Mouse (Mus musculus): Measurements from ENCODE around the gene Tmem269. TPM values are rescaled to one million over a fixed set of nuclear protein-coding genes. Genes with fewer than 3 reads are reported as not detected.
A peak's percentile ranks its signal among the peaks of the same experiment; 100 is the strongest.

Gene Tmem269
- total RNA-seq (2021), result under 1 TPM; 0.48 to 0.55 TPM
- long read RNA-seq, experiment 1, result 0 reads
- long read RNA-seq, experiment 2, result 0 reads

DNA sequence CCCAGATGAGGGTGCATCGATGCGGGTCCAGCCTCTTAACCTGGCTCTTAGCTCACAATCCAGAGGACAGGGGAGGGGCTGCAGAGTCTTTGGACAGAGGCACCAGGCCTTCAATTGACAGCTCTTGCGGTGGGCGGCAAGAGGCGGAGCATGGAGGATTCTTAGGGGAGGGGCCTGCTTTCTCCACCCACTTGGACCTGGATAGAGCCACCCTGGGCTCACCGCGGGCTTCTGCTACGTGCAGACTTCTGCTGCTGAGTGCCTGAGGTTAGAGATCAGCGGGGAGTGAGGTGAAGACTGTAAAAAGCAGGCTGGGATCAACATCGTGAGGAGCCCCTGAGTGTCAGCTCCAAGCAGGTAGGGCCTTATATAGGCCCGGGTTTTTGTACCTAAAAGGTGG, at the start of gene Tmem269:
TSS of gene Tmem269 (minus strand) at position 49 of the 400 bp plus-strand sequence.
- intact Hi-C loops (cut with DNase I), result no loop called here
- DNase-seq (ENCODE audit: low spot score in 2 of 2), result no peak

GRCm38 (mm10) chr4:119266606-119267005, 48.6 kb upstream of the Tmem269 start:
- intact Hi-C loops (cut with DNase I), result no loop called here
- DNase-seq (ENCODE audit: low spot score in 2 of 2), result no peak

DNA sequence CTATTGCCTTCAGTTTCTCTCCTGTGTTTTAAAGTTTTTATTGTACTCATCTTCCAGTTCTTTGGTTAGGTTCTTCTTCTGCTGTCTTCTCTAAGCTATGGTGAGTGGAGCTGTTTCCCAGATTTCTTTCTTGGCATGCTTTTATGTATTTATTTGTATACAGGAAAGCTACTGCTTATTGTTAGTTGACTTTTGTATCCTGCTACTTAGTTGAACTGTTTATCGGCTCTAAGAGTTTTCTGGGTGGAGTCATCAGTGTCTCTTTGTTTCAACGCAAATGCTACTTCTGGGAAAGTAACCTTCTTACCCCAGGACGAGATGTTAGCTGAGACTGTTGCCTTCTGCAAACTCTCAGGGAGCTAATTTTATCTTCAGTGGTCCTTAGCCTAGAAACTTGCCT, 45.4 kb upstream of the Tmem269 start:
- no peak for DNase-seq (ENCODE audit: low spot score in 2 of 2)
- intact Hi-C loops (cut with DNase I), result no loop called here

DNA sequence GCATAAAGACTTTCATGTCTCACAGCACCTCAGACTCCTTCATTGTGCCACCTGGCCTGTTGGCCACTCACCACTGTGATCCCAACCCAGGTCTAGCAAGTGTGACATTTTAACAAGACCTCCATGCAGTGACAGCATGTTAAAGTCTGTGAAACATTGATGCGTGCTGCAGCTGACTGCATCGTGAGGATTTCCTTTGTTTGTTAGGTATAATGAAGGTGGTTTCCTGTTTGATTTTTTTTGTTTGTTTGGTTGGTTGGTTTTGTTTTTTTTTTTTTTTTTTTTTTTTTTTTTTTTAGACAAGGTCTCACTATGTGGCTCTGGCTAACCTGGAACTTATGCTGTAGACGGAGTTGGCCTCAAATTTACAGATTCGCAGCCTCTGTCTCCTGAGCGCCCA, 44.5 kb upstream of the Tmem269 start:
- DNase-seq (ENCODE audit: low spot score in 2 of 2), result no peak
- intact Hi-C loops (cut with DNase I), result no loop called here

DNA sequence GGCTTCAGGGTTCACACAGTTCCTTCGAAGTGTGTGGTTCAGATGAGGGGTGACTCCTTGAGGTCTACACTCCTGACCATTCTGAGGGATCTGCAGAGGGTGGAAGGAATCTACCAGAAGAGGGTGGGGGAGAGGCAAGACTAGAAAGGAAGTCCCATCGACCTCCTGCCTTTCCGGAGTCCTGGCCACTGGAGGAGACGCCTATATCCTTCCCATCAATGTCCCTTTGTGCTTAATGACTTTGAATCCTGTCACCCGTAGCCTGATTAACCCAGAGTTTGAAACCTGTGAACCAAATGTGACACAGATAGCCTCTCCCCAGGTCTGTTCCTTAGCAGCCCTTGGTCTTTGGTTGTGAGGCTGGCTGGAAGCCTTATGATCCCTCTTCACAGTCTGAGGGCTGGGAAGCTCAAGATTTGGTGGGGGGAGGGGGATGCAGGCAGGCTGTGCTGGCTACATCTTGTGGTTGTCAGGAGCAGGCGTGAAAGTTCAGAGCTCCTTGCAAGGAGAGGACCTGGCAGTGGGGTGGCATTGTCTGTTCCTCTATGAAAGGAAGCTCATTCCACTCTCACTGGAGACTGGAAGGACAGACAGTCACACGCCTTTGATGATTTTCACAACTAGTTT, 43.2 kb upstream of the Tmem269 start:
- no peak for DNase-seq (ENCODE audit: low spot score in 2 of 2)
- intact Hi-C loops (cut with DNase I), result no loop called here

DNA sequence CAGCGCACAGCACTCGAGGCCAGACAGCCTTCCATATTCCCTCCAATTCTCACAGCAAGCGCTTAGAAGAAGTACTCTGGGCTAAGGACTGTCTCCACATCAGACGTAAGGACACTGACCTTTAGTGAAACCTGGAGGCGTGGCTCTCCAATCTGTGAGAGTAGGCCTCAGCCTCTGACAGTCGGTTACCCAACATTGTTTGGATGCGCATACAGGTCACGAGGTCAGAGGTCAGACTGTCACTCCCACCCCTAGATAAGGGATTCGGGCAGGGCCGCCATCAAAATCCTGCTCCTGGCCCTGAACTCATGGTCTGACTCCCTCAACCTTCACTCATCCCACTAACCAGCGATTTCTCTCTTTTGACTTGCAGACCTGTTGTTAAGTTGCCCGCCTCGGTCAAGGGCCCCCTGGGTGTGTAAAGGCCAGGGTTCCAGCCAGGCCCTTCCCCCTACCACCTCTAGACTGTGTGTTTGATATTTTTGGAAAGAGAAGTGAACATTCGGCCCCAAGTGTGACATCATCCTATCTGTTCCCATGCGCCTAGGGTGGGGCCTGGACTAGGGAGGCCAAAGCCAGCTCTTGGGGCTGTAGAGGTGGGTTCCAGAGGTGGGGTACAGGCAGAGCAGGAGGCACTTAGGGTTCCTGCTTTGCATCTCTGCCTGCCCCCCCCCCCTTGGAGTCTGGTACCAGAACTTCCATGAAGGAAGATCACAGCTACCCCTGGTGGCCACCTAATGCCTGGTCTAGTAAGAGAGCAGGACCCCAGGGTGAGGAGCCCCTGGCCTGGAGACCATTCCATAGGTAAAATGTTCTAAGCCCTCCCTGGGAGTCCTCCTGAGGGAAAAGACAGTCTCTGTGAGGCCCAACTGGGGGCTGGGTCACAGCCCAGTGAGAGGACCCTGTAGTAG, 41.6 kb upstream of the Tmem269 start:
- DNase-seq (ENCODE audit: low spot score in 2 of 2), result no peak
- intact Hi-C loops (cut with DNase I), result no loop called here

GRCm38 (mm10) chr4:119257083-119257482, 39.1 kb upstream of the Tmem269 start:
- no peak for DNase-seq (ENCODE audit: low spot score in 2 of 2)
- intact Hi-C loops (cut with DNase I), result no loop called here

GRCm38 (mm10) chr4:119255351-119255750, 37.3 kb upstream of the Tmem269 start, which contains the start of gene Cldn19:
Gene Cldn19 (plus strand): TSS chr4:119255414.
- no peak for DNase-seq (ENCODE audit: low spot score in 2 of 2)
- intact Hi-C loops (cut with DNase I), result no loop called here

GRCm38 (mm10) chr4:119254012-119254618, 36.1 kb upstream of the Tmem269 start:
- intact Hi-C loops (cut with DNase I), result loop anchor here (5.0 kb wide), 1 partner anchor 38 kb away; the partner anchor contains the start of gene Ybx1
- peak; percentile 45 to 53 for DNase-seq (ENCODE audit: low spot score in 2 of 2)

GRCm38 (mm10) chr4:119252025-119252808, 34.2 kb upstream of the Tmem269 start:
- intact Hi-C loops (cut with DNase I), result loop anchor here (5.0 kb wide), 1 partner anchor 40 kb away; the partner anchor contains the start of gene Ybx1
- DNase-seq (ENCODE audit: low spot score in 2 of 2), result no peak

DNA sequence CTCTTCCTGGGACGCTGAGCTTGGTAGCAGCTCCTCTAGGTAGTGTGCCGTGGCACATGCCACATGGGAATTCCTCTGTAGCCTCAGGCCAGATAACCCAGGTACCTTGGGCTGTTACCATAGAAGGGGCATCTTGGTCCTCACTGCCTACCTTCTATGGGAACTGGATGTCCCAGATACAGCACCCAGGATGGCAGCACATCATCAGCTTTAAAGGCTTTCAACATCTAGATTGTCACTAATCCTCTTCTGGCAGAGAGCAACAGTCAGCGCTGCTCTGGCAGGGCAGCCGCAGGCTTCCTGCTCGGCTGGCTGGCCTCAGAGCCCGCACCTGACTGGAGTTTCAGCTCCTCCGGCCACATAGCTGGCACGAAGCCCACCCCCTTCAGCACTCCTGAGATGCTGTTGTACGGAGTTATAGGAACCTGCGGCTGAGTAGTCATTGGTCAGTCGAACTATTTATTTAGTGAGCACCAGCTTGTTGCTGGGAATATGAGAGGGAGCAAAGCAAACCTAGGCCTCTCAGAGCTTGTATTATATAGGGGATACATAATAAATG, 30.5 kb upstream of the Tmem269 start:
- DNase-seq (ENCODE audit: low spot score in 2 of 2), result no peak
- intact Hi-C loops (cut with DNase I), result loop anchor here (10.0 kb wide), 1 partner anchor 416 kb away; no protein-coding TSS in a partner anchor

DNA sequence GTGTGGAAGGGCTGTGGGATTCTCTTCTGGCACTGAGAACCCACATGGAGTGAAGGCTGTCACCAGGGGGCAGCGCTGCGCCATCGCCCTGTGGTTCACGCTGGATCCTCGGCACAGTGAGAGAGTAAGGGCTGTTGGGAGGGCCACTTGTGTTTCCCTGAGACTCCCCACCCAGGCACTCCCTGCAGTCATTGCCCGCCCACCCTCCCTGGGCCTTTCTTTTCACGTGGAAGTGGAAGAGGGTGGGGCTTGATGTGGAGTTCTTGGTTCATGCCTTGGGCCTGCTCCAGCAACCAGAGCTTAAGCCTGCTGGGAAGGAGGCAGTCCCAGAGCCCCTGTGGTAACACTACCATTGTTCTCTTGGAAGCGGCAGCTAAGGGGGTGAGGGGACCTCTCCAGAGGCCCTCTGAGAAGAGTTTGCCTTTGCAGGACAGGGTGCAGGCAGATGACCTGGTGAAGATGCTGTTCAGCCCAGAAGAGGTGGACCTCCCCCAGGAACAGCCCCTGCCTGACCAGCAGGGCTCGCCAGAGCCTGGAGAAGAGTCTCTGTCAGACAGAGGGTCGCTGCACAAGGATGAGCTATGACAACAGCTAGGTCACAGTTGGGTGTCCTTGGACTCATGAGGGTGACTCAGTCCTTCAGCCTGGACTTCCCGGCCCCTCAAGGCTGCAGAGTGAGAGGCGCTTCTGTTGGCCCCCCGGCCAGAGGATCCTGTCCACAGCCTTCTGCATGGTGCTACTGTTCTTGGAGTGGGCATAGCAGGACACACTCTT, 29.6 kb upstream of the Tmem269 start:
- intact Hi-C loops (cut with DNase I), result loop anchor here (10.0 kb wide), 1 partner anchor 417 kb away; no protein-coding TSS in a partner anchor
- peak; percentile 62 to 77 for DNase-seq (ENCODE audit: low spot score in 2 of 2)

GRCm38 (mm10) chr4:119246688-119247225, 28.7 kb upstream of the Tmem269 start:
- intact Hi-C loops (cut with DNase I), result loop anchor here (10.0 kb wide), 1 partner anchor 418 kb away; no protein-coding TSS in a partner anchor
- DNase-seq (ENCODE audit: low spot score in 2 of 2), result no peak

- no peak for DNase-seq (ENCODE audit: low spot score in 2 of 2)
- intact Hi-C loops (cut with DNase I), result loop anchor here (10.0 kb wide), 1 partner anchor 419 kb away; no protein-coding TSS in a partner anchor
These were observed 27.9 kb upstream of the Tmem269 start for GRCm38 (mm10) chr4:119245961-119246360.

DNA sequence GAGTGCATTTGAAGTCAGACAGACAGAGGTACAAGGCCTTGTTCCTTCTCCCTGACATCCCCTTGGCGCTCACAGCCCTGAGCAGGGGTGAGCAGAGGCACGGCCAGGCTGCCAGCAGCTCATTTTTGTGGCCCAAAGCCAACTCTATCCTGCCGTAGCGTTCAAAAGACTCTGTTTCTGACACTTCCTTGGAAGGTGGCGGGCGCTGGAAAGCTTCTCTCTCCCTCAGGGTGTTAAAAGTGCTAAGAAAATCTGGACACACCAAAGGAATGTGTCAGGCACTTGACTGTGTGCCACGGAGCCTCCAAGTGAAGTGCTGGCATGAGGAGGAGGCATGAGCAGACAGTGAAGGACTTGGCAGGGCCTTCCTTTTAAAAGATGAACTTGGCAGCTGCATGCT, 27.5 kb upstream of the Tmem269 start:
- intact Hi-C loops (cut with DNase I), result loop anchor here (10.0 kb wide), 1 partner anchor 419 kb away; no protein-coding TSS in a partner anchor
- DNase-seq (ENCODE audit: low spot score in 2 of 2), result peak; percentile 63 to 82

DNA sequence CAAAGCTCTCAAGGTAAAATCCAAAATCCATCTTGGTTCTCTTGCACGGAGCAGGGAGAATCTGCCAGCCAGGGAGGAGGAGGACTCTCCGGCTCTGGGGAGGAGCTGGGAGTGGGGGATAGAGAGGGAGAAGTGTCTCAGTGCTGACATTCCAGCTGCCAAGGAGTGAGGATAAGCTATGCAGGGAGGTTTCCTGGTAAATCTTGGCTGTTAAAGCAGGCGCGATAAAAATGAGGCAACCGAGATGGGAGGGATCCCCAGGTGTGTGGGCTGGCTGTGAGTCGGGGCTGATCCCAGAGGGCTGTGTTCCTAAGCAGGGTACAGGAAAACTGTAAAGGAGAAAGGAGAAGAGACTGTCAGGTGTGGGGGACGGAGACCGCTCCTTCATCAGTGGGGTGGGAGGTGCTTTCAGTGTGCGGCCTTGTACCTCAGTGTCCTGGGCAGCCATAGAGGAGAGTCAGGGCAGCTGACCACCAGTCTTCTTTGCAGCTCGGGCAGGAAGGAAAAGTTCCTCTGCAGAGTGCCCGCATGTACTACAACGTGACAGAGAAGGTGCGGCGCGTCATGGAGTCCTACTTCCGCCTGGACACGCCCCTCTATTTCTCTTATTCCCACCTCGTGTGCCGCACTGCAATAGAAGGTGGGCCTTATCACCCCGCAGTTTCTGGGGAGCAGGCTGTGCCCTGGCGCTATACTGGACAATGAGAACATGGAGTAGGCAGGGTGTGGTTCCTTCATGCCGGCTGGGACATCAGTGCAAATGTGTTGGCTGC, 26.6 kb upstream of the Tmem269 start:
- intact Hi-C loops (cut with DNase I), result loop anchor here (10.0 kb wide), 1 partner anchor 420 kb away; no protein-coding TSS in a partner anchor
- DNase-seq (ENCODE audit: low spot score in 2 of 2), result peak; percentile 58 to 83

GRCm38 (mm10) chr4:119242571-119242970, 24.6 kb upstream of the Tmem269 start:
- no peak for DNase-seq (ENCODE audit: low spot score in 2 of 2)
- intact Hi-C loops (cut with DNase I), result loop anchor here (10.0 kb wide), 1 partner anchor 422 kb away; no protein-coding TSS in a partner anchor
